Mouse (Mus musculus) cerebellum, adult 2 months (tissue): ENCODE results near the gene Chrna9.

Experiments used
- CTCF ChIP-seq: fragments of 200-500 bp; IDR thresholded peaks from 2 replicates; pipeline ENCODE4 v1.5.1; 2011; ENCODE audit warnings: low read depth, mild to moderate bottlenecking, control low read depth, low read length, moderate library complexity, borderline replicate concordance; ENCODE audit not compliant: insufficient read depth
- POLR2A ChIP-seq: fragments of 200-500 bp; IDR thresholded peaks from 2 replicates; pipeline ENCODE4 v1.6.1; 2011; ENCODE audit warnings: low read length, control low read depth, borderline replicate concordance; ENCODE audit not compliant: insufficient read depth

DNA sequence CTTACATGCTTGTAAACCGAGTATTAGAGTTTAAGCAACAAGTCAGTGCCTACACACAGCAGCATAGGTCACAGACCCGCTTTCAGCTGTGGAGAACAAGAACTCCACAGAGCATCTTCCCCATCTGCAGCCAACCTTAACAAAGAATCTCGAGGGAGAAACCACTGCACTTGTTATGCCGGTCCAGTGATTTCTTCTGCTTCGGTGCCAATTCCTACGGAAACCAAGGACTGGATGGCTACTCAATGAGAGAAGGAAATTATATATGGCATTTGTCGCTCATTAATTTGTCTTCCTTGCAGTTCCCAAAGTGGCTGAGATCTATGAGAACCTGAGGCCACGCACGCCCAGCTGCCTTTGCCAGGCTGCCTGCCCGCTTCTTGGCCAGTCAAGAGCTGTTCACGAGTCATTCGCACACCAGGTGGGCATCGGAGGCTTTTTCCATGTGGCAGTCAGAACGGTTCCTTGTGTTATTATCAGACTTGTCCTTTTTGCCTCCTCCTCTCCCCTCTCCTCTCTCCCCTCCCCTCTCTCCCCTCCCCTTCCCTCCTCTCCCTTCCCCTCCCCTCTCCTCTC lies 43.4 kb upstream of the Chrna9 start:
- TF ChIP-seq CTCF (no peak), POLR2A (no peak)
